Mouse (Mus musculus) CH12F3 (cell line): ENCODE measurements around the gene Lingo4.

Source experiments
- in situ Hi-C: fragments of 300-500 bp; cut with MboI; formaldehyde crosslinking; loops from 2 replicates; pipeline ENCODE4 v1.14.3; 2020; ENCODE audit warnings: low sequenced_read_pairs

The Lingo4 gene

GRCm38 (mm10) chr3:94383476-94383875 is 14.8 kb upstream of the Lingo4 start:
- in situ Hi-C loops: no loop called here

GRCm38 (mm10) chr3:94386671-94387070 is 11.6 kb upstream of the Lingo4 start:
- in situ Hi-C loops: no loop called here

- in situ Hi-C loops: no loop called here
These were observed 10.9 kb upstream of the Lingo4 start for GRCm38 (mm10) chr3:94387391-94387790.

GRCm38 (mm10) chr3:94388047-94388446 is 10.3 kb upstream of the Lingo4 start:
- in situ Hi-C loops: no loop called here

- in situ Hi-C loops: no loop called here
These were observed 8.9 kb upstream of the Lingo4 start for GRCm38 (mm10) chr3:94389420-94389819.

GRCm38 (mm10) chr3:94391001-94391400 is 7.3 kb upstream of the Lingo4 start:
- in situ Hi-C loops: no loop called here

- in situ Hi-C loops: no loop called here
These were observed 6.2 kb upstream of the Lingo4 start for GRCm38 (mm10) chr3:94392128-94392527.

GRCm38 (mm10) chr3:94393049-94393448 is 5.3 kb upstream of the Lingo4 start:
- in situ Hi-C loops: no loop called here

- in situ Hi-C loops: no loop called here
These were observed 2.0 kb upstream of the Lingo4 start for GRCm38 (mm10) chr3:94396336-94396735.

GRCm38 (mm10) chr3:94396851-94397250 is 1.5 kb upstream of the Lingo4 start:
- in situ Hi-C loops: no loop called here

- in situ Hi-C loops: no loop called here
These were observed 695 bp downstream of the Lingo4 start for GRCm38 (mm10) chr3:94398943-94399481.

- in situ Hi-C loops: no loop called here
These were observed 1.5 kb downstream of the Lingo4 start for GRCm38 (mm10) chr3:94399663-94400310.

- in situ Hi-C loops: no loop called here
These were observed 4.1 kb downstream of the Lingo4 start for GRCm38 (mm10) chr3:94402451-94402850.

GRCm38 (mm10) chr3:94404366-94405054 is 6.2 kb downstream of the Lingo4 start:
- in situ Hi-C loops: no loop called here

- in situ Hi-C loops: no loop called here
These were observed 7.2 kb downstream of the Lingo4 start for GRCm38 (mm10) chr3:94405561-94405960.

- in situ Hi-C loops: no loop called here
These were observed 14.2 kb downstream of the Lingo4 start for GRCm38 (mm10) chr3:94412530-94412929.

- in situ Hi-C loops: no loop called here
These were observed 14.8 kb downstream of the Lingo4 start, which contains the start of gene Tdrkh for GRCm38 (mm10) chr3:94413031-94413679. Tdrkh (plus strand) TSS chr3:94413273.

- in situ Hi-C loops: no loop called here
These were observed 32.7 kb downstream of the Lingo4 start for GRCm38 (mm10) chr3:94430980-94431379.

- in situ Hi-C loops: no loop called here
These were observed 36.0 kb downstream of the Lingo4 start for GRCm38 (mm10) chr3:94434305-94434704.

GRCm38 (mm10) chr3:94436420-94436819 is 38.1 kb downstream of the Lingo4 start:
- in situ Hi-C loops: no loop called here

GRCm38 (mm10) chr3:94441182-94441581 is 42.9 kb downstream of the Lingo4 start:
- in situ Hi-C loops: loop anchor here (10.0 kb wide), 1 partner anchor 66 kb away; the partner anchor contains the start of gene Rorc
